Comparison of ENCODE assay signal across 19 mouse cellular contexts in genomic region chr3:132092983-132093382, GRCm38 (mm10).
"Had no signal": no experiment of that assay in that cellular context is flagged by ENCODE, and none has a peak within 500 bp of the region (broad histone marks: within the 10 kb centered on the region; RNA-seq: fewer than 3 reads in every experiment).

No protein-coding gene starts in this region.

- DNase-seq: kidney, adult 2 months; kidney, postnatal 10 days; kidney, postnatal 36 days; layer of hippocampus, postnatal 36 days; left cerebral cortex, postnatal 4 days; liver, postnatal 0 days; lung, postnatal 14 days; lung, postnatal 4 days; thymus, adult 2 months; thymus, postnatal 14 days; thymus, postnatal 4 days had no signal

- H3K4me3 ChIP-seq: kidney, embryonic 15.5 days; limb, embryonic 12.5 days; limb, embryonic 15.5 days; lung, embryonic 15.5 days; midbrain, embryonic 13.5 days had no signal

- H3K4me1 ChIP-seq: kidney, embryonic 15.5 days; limb, embryonic 12.5 days; limb, embryonic 15.5 days; lung, embryonic 15.5 days; midbrain, embryonic 13.5 days had no signal

- H3K36me3 ChIP-seq: kidney, embryonic 15.5 days; limb, embryonic 12.5 days; limb, embryonic 15.5 days; lung, embryonic 15.5 days; midbrain, embryonic 13.5 days had no signal

- H3K9ac ChIP-seq: kidney, embryonic 15.5 days; limb, embryonic 12.5 days; limb, embryonic 15.5 days; liver, embryonic 14.5 days; liver, postnatal 0 days; lung, embryonic 15.5 days; midbrain, embryonic 13.5 days had no signal

- H3K27ac ChIP-seq: kidney, embryonic 15.5 days; limb, embryonic 12.5 days; limb, embryonic 15.5 days; liver, embryonic 14.5 days; lung, embryonic 15.5 days; midbrain, embryonic 13.5 days had no signal

- ATAC-seq: liver, postnatal 0 days; midbrain, embryonic 13.5 days; midbrain, embryonic 16.5 days had no signal

- H3K27me3 ChIP-seq: kidney, embryonic 15.5 days; limb, embryonic 12.5 days; limb, embryonic 15.5 days; lung, embryonic 15.5 days; midbrain, embryonic 13.5 days had no signal

- H3K4me2 ChIP-seq: kidney, embryonic 15.5 days; limb, embryonic 12.5 days; limb, embryonic 15.5 days; liver, embryonic 11.5 days; lung, embryonic 15.5 days; midbrain, embryonic 13.5 days had no signal

- H3K9me3 ChIP-seq: kidney, embryonic 15.5 days; limb, embryonic 15.5 days; lung, embryonic 15.5 days; midbrain, embryonic 13.5 days had no signal
